Mouse (Mus musculus) lung, postnatal 4 days (tissue): ENCODE data around the gene Rtn4r.
"Not testable (repeated sequence)": the region's sequence is repeated elsewhere in the genome, so short reads cannot be mapped to it uniquely, and the experiment has no call there.

ENCODE experiments used
- DNase-seq, 2 experiments: peaks; one replicate each; pipeline ENCODE4 v3.0.0; 2021

Rtn4r gene

GRCm38 (mm10) chr16:18195561-18195960 lies 68.1 kb downstream of the Rtn4r start:
- DNase-seq = not testable (repeated sequence)

- no peak for DNase-seq
Observed at GRCm38 (mm10) chr16:18197881-18198280, 70.4 kb downstream of the Rtn4r start.

GRCm38 (mm10) chr16:18198365-18199098 lies 71.1 kb downstream of the Rtn4r start:
- no peak for DNase-seq

GRCm38 (mm10) chr16:18200062-18200461 lies 72.6 kb downstream of the Rtn4r start:
- DNase-seq = no peak

GRCm38 (mm10) chr16:18201620-18202019 lies 74.2 kb downstream of the Rtn4r start:
- DNase-seq = no peak
